Mouse (Mus musculus): Measurements from ENCODE around the gene Car12.

DNA sequence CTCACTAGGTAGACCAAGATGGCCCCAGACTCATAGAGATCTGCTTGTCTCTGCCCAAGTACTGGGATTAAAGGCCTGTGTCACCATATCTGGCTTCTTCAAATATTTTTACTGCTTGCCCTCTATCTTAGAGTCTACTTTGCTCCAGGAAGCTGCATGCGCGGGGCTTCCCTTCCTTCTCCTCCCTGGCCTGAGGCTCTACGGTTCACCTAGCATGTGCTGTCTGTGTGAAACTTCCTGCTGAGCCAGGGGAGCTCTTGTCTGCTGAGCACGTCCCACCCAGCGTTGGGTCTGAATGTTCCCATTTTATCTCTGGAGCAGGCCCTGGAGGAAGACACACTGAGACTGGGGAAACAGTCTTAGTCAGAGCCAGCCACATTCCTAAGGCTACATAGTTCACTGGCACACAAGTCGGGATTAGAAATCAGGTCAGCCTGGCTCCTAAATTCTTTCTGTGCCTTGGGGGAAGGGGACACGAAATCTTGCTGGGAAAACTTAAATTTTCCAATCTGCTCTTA, 43.9 kb upstream of the Car12 start:
- TF ChIP-seq CTCF (IDR thresholded peaks at IDR 0.05; ENCODE audit: low read depth) = no peak
- TF ChIP-seq EP300 (IDR thresholded peaks at IDR 0.05; ENCODE audit: low read depth) = no peak
